Mouse (Mus musculus): Measurements from ENCODE around the gene Dennd4a. TPM values are rescaled to one million over a fixed set of nuclear protein-coding genes. Genes with fewer than 3 reads are reported as not detected.

Dennd4a gene
- total RNA-seq, 2 experiments from 2014 or later = 10.9 to 13.1 TPM

DNA sequence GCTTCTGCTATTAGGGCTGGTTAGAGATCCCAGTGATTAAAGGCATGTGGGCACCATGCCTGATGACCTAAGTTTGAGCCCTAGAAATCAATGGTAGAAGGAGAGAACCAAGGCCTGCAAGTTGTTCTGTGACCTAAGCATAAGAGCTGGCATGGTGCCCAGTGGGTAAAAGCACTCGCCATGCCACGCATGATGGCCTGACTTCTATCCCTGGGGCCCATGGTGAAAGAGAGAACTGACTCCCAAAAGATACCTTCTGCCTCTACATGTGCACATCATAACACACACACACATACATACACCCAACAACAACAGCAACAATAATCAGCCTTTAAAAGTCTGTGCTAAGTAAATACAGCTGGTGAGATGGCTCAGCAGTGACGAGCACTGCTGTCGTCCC, 102.3 kb downstream of the Dennd4a start:
- no peak for DNase-seq (ENCODE audit: low spot score in 2 of 2)

DNA sequence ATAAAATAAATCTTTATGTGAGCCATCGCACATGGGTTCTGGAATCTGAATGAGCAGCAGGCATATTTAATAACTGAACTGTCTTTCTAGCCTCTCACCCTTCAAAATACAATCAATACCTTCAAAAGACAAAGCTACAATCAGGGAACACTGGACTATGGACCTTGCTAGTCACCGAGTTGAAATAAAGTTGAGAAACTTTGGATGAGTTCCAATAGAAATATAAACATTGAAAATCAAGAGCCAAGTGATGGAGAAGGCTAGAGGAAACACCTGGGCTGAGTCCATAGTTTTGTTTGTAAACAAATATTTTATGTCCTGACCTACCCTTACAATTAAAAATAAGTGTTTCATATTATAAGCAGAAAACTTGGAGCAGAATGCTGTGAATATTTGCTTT, 102.8 kb downstream of the Dennd4a start:
- no peak for DNase-seq (ENCODE audit: low spot score in 2 of 2)

DNA sequence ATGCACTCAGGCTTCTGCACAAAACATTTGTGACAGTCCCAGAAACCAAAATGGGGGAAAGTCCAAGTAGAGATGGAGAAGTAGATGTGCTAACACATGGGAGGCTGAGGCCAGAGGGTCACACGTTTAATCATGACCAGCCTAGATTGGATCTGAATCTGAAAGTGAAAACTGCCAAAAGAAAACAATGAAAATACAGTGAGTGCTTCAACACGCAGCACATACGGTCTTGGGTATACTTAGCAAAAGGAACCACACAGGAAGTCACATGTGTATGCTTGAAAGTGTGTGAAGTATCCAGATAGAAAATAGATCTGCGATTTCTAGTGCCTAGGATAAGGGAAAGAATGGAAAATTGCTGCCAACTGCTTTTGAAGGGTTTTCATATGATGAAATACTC, 103.5 kb downstream of the Dennd4a start:
- no peak for DNase-seq (ENCODE audit: low spot score in 2 of 2)

DNA sequence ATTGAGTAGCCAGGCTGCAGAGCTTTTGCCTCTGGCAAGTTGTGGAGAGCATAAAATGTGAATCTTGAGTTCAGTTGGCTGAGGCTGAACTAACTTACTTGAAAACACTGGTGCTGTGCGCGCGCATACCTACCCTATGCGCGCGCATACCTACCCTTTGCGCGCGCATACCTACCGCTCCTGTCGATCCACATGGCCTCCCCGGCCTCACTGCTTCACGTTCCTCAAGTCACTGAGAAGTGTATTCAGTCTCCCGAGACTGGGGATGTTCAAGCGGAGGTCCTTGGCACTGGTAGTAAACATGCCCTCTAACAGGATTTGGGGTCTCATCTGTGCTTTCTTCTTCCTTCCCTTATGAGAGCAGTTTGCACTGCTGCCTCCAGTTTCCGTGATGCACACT, 107.4 kb downstream of the Dennd4a start:
- no peak for DNase-seq (ENCODE audit: low spot score in 2 of 2)

DNA sequence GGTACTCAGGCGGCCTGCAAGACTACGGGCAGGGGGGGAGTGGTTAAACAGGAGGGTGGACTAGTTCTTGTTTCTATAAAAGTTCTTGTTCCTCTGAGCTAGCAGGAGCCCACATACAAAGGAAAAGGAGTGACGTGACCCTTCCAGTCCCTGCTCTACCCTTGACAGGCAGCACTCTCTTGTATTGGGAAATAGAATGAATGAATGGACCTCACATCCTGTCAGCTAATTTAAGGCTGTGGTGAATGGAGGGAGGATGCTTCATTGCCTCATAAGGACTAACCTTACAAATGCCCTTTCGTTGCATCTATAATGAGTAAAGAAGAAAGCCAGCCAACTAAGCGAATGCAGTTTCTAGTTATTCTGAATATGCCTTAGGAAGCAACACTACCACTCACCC, 114.6 kb downstream of the Dennd4a start:
- DNase-seq (ENCODE audit: low spot score in 2 of 2) = no peak

DNA sequence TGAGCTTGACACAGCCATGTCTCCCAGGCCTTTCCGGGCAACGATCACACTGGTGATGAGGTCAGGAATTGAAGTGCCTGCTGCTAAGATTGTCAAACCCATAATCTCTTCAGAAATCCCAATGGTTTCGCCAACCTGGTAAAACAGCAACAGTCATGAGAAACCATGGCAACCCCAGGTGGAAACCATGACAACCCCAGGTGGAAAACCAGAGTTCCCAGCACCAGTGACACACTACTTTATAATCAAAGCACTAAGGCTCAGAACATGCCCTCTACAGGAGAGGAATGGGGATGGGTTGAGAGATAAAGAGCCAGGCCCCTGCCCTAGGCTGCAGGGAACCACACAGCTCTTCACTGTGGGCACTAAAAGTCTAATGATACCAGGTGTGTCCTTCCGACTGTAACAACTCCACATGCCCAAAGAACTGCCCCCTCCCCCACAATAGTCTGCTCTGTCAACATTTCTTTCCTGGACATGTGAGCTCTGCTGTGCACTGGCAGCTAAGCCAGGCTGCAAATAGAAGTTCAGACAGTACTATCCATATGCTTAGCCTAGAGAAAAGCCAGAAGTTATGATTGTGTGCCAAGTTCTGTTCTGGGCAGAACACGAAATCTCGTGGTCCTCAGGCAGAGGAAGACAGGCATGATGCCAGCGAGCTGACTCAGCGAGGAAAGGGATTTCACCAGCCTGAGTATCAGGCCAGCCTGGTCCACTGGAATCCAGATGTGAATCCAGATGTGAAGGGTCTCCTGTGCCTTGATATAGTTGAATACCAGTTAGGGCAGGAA, 115.3 kb downstream of the Dennd4a start:
- peak in 1 of 2 experiments; percentile 53 for DNase-seq (ENCODE audit: low spot score in 2 of 2)

DNA sequence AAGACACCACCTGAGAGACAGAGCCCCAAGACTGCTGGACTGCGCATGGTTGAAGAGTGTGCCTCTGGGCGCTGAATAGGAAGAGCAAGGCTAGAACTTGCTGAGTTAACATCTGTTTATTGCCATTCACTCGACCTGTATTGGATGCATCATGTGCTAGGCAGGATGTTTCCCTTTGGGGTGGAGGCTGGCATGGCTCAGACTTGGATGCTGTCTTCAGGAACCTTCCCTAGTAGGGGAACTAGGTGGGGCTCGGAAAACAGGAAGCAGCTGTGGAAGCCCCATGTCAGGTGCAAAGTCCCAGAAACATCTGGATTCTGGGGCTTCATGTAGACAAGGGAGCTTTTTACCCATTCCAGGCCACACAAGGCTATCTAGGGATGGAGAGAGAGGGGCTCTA, 119.1 kb downstream of the Dennd4a start:
- DNase-seq (ENCODE audit: low spot score in 2 of 2) = no peak

DNA sequence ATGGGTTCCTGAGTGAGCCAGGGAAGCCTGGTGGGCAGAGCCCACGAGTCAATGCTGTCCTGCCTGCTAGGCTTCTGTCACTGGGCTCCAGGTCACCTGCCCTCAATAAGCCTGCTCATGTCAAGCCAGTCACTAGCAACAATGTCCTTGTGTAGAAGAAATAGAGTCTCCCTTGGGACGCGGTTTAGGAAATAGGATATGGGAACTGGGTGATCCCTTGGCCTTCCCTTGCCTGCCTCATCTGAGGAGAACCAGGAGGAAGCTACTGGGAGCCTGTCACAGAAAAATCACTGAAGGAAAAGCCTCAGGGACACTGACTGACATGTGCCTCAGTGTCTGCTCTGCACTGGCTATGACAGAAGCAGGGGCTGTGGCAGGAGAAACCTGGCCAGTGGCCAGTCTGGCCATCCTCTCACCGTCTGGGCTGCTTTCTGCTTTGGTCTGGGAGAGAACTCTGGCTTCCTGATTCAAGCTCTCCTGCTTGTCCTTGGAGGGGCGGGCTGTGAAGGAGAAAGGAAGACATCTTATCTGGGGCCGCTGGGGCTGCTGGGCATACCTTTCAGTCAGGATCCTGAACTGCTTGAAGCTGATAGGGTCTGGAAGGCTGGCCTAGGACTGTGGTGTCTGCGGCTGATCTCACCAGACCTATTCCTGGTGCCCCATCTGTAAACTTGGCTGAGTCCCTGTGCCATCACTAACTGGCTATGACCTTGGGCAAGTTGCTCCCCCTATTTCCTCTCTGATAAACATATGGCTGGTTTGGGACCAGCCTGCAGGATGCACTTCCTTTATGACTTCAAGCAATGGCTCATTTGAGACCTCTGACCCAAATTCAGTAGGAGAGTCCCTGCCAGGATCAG, 120.8 kb downstream of the Dennd4a start:
- no peak for DNase-seq (ENCODE audit: low spot score in 2 of 2)

DNA sequence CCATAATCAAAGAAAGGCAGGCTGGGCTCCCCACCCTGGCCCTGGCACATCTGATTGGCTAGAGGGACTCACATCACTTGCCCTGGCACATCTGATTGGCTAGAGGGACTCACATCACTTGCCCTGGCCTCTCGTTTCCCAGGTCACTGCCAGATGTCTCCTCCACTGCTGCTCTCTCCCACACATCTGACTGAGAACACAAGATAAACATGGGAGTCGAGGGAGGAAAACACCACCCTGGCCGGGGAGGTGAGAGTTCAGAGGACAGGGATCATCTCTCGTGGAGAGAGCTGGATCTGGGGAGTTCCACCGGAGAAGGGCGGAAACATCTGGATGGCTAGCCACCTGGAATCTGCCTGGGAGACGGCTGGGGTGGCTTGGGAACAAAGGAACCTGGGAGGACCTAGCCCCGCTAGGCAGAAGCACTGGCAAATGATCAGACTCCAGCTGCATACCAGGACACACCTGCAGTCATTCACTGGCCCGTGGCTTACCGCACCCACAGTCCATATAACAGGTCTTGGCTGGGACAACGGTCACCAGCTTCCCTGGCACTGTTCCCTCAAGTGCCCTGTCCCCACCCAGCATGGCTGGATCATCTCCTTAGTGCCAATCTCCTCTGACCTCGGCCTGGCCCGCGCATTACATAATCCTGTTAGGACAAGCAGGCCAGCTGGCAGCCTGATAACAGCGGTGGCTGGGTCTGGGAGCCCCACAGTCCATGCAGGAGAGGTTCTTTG, 123.0 kb downstream of the Dennd4a start:
- peak in 1 of 2 experiments; percentile 29 for DNase-seq (ENCODE audit: low spot score in 2 of 2)

DNA sequence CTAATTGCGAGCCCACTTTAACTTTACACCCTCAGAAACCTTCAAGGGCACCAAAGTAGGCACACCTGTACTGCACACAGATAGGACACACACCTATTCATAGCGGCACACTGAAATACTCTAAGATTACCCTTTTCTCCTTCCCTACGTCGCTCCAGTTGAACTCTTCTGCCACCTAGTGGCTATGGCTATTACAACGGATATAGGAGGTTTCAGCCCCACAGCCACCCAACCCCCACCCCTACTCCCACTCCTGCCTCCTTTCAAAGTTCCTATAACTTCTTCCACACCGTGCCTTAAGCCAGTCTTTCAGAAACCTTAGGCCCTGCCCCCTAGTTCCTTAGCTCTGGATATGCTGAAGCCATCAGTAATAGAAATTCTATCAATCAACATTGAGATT, 125.4 kb downstream of the Dennd4a start:
- DNase-seq (ENCODE audit: low spot score in 2 of 2) = peak in 1 of 2 experiments; percentile 37

DNA sequence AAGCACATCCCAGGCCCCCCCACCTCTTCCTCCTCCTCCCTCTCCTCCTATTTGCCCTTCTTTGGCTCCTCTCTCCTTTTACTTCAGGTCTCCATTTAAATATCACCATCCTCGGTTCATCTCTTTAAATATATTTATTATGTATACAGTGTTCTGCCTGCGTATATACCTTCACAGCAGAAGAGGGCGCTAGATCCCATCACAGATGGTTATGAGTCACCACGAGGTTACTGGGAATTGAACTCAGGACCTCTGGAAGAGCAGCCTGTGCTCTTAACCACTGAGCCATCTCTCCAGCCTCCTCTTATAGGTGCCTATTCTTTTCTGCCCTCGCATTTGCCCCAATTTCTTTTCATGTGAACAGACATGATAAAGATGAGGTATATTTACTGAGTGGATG, 126.4 kb downstream of the Dennd4a start:
- DNase-seq (ENCODE audit: low spot score in 2 of 2) = no peak

DNA sequence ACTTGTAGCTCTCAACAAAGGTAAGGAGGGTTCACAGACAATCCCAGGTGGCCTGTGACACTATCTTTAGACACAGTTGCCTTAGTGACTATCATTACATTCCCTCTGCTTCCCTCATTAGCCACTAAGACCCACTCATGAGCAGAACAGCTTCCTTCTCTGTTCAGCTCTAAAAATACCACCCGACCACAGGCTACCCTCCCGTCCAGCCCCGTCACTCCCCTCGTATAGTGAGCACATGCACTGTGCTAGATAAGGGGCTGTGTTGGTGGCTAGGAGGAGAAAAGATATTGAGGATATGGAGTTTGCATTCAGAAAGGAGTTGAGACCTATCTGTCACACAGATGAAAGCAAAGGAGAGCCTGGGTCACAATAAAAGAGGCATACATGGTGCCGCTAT, 127.4 kb downstream of the Dennd4a start:
- no peak for DNase-seq (ENCODE audit: low spot score in 2 of 2)

DNA sequence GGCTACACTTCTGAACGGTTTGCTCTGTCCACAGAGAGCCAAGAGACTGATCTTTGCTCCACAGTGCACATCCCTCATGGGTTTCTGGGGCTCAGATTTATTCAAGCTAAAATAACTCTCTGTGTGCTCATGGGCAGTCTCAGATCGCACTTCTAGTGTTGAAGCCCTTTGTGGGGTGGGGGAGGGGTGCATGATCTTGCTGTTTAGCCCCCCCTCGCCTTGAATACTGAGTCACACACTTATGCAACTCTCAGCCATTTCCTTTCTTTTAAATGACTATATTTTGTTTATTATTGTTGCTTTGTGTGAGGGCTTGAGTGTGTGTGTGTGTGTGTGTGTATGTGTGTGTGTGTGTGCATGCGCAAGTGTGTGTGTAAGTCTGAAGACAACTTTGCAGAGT, 128.1 kb downstream of the Dennd4a start:
- no peak for DNase-seq (ENCODE audit: low spot score in 2 of 2)

DNA sequence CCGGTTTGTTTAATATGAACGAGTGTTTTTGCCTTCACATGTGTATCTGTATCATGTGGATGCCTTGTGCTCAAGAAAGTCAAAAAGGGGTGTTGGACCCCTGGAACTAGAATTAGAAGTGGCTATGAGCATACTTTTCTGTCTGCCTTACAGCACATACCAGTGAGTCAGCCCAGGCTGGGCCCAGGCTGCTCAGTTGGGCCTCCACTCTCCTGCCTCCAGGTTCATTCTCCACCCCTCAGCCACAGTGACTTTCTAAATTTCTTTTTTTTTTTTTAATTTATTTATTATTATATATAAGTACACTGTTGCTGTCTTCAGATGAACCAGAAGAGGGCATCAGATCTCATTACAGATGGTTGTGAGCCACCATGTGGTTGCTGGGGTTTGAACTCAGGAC, 128.7 kb downstream of the Dennd4a start:
- no peak for DNase-seq (ENCODE audit: low spot score in 2 of 2)

DNA sequence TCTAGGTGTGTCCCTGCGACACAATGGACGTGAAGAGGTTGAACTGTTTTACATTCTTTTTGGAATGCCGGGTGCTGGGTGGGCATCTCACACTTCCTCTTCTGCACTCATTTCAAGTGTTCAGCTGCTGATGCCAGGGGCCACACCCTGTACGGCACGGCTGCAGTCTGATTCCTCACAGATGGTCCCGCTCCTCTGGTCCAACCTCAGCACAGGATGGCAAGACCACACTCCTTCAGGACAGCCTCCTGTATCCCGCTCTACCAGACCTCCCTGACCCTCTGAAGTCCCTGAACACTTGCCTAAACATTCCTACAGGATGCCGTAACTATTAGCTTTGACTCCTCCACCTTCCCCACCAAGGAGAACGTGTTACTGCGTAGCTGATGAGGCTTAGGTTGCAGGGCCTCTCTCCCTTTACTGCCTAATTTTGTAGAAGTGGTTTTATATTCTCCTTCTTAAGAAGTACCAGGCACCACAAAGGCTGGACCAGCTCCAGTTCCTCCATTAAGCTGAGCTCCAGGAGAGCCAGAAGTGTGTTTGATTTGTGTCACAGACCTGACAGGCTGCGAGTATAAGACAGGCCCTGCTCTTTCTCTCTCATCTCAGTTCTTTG, 129.7 kb downstream of the Dennd4a start:
- DNase-seq (ENCODE audit: low spot score in 2 of 2) = no peak

DNA sequence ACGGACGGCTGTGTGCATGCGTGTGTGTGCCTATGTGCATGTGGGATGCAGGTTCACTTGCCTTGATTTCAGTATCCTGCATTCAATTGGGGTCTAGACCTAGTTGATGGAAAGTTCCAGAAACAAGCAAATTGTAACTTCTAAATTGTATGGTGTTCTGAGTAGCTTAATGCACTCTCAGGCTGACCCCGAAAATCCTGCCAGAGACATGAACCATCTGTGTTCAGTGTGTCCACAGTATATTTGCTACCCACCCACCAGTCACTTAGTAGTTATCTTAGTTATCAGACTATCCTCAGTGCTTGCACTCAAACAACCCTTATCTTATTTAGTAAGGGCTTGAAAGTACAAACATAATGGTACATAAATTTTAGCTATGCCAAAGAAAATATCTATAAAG, 130.5 kb downstream of the Dennd4a start:
- DNase-seq (ENCODE audit: low spot score in 2 of 2) = no peak

DNA sequence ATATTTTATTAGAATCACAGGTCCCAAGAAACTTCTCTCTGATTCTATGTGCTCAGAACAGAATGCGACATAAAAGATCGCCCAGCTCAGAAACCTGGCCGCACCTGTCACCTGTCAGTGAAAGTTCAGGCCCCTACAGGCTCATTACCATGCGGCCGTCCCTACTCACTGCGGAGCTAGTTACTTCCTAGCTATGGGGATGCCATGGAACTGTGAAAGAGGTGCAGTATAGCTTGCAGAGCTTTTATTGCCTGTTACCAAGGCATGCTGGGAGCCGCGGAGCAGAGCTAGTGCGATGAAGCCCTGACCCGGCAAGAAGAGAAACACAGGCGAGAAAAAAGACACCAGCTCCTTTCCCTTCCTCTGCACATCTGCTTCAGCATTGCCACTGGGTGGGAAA, 132.9 kb downstream of the Dennd4a start:
- DNase-seq (ENCODE audit: low spot score in 2 of 2) = no peak

DNA sequence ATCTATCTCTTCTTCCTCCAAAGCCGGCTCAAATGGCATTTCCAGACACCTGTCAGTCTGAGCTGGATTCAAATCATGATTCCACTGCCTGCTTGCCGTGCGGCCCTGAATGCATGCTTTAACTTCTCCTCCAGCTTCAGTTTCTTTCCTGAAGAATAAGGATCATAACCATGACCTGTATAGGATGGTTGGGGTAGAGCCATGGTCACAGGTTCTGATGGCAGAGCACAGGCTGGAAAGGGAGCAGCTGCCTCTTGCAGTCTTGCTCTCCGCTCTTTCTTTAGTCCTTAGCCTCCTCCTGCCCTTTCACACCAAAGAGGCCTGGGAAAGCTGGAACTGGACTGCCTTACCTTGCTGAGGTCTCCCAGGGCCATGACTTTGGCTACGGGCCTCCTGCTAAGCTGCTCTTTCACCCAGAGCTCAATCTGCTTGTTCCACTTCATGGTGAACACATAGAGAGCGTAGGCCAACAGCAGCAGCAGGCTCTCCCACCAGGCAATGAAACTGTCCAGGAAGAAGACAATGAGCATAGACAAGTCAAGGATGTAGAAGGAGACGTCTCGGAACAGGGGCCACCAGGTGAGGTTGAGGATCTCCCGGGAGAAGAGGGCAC, 136.4 kb downstream of the Dennd4a start:
- no peak for DNase-seq (ENCODE audit: low spot score in 2 of 2)

DNA sequence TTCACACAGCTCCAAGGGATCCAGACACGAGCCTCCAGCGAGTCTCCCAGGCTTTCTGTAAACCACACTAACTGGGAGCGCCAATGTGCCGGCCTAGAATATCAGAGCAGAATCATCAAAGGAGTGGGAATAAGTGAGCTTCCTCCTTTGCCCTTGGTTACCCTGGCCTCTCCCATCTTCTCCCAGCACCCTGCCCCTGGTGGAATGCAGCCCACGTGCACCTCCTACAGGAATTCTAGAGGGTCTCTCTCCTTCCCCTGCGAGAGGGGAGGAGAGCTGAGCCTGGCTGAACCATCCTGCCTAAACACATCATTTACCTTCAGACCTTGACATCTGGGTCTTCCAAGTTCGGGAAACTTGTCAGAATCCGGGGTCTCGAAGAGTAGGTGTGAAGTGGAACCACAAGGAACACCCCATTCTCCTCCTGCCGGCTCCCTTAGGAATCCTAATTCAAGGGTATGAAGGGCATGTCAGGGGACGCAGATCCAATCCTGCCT, 140.1 kb downstream of the Dennd4a start, which contains the start of gene Slc24a1:
Gene Slc24a1 (minus strand): TSS at position 447 of the 497 bp plus-strand sequence.
- DNase-seq (ENCODE audit: low spot score in 2 of 2) = no peak

DNA sequence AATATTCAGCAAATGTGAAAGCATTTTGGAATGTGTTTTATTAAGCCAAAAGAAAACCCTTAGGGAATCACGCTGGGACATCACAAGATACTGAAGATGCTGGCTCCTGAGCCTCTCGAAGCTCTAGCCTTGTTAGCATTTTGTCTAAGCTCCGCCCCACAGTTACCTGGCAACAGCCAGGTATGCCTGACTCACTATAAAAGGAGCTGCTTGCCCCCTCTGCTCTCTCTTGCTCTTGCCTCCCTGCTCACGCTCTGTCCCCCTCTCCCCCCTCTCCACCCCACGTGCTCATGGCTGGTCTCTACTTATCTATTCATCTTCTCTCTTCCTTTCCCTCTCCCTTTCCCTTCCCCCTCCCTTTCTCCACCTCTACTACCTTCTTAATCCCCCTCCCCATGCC, 140.9 kb downstream of the Dennd4a start:
- no peak for DNase-seq (ENCODE audit: low spot score in 2 of 2)

DNA sequence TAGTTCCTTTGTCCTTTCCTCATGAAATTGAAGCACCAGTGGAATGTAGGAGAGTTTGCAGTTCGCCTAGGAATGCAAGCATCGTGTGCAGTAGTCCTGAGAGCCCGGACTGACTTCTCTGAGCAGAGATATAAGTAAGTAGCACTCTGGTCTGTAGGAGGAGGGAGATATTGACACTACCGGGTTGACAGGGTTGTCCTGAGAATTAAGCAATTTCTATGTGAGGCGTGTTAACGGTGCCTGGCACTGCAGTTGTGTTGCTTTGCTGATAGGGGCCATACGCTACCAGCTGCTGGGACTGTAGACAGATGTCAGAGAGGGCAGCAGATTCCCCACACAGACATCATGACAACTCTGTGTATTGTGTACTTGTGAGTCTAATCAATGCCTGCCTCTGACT, 142.1 kb downstream of the Dennd4a start:
- DNase-seq (ENCODE audit: low spot score in 2 of 2) = no peak

Measured in gastrocnemius, postnatal 4 days (tissue).